Mouse (Mus musculus): ENCODE results near the gene Cdkal1.

DNA sequence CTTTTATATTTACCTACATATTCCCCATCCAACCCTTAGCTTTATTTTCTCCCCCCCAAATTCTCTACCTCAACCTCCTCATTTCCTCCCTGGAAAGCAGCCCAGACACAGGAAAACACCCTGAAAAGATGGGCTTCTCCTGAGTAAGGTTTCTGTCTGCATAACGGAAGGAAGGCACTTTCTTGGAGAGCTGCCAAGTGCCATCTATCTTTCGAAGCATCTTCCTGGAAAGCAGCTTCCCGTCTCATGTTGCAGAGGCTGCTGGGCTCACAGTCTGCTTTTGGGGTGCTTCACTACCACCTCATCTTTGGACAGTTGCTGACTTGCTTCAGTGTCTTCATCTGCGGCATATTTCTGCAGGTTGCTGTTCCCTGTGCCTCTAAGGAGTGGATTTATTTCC is 622.8 kb downstream of the Cdkal1 start:
- no peak for TF ChIP-seq CTCF (IDR thresholded peaks at IDR 0.05; ENCODE audit: low read depth, low read length)
- TF ChIP-seq POLR2A (IDR thresholded peaks at IDR 0.05; ENCODE audit: borderline replicate concordance, low read depth, low read length), result no peak

Measured in bone marrow macrophage, adult 2 months (primary cell).